Comparison of ENCODE assay signal across 21 mouse cellular contexts in the genomic region with DNA sequence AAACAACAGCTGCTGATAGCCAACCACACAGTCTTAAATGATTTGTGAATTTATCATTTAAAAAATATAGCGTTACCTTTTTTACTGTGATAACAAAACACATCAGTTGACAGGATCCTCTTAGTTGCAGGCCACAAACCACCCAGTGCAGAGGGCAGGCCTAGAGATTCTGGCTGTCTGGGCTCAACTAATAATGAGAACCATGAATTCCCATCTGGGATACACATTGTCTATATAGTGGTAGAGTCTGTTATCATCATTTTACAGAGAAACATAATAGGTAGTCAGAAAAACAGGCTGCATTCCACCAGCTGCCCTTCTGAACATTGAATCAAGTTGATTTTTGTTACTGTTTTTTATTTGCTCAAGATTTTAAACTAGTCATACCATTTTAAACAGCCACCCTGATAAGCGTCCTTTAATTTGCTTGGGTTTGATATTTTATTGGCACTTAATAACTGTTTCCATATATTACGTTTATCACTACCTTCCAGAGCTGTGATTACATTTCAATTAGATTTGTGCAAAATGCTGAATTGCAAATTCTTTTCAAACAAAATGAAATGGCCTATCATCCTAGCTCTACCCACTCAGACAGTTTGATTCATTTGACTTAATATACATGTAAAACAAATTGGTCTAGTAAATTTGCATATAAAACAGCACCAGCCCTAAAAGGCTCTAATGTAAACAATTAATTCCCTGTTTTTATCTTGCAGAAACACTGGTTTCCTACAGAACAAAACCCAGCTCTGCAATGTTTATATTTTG.
DNase-seq lines count a peak whose midpoint lies in the region; ATAC-seq and TF ChIP-seq lines count a peak whose summit lies in the region.
"Had no signal": no experiment of that assay in that cellular context is flagged by ENCODE, and none has a peak within 500 bp of the region (broad histone marks: within the 10 kb centered on the region; RNA-seq: fewer than 3 reads in every experiment).

No protein-coding gene starts in this region.

- H3K4me1 ChIP-seq in forebrain, embryonic 14.5 days (ENCODE audit: control insufficient read depth, insufficient read depth, low read length), result no peaks in the 10 kb centered on the region
- H3K4me1 ChIP-seq in forebrain, embryonic 11.5 days (replicated peaks; ENCODE audit: control insufficient read depth, insufficient read depth, low read length), result no peaks in the 10 kb centered on the region
- H3K4me1 ChIP-seq in lung, embryonic 14.5 days (ENCODE audit: insufficient read depth), result no peaks in the 10 kb centered on the region
- no peaks in the 10 kb centered on the region for H3K4me1 ChIP-seq in midbrain, embryonic 13.5 days (replicated peaks)
- H3K4me1 ChIP-seq in midbrain, embryonic 10.5 days, result no peaks in the 10 kb centered on the region
- H3K4me1 ChIP-seq in midbrain, embryonic 16.5 days (ENCODE audit: control insufficient read depth, insufficient read depth, low read length), result no peaks in the 10 kb centered on the region
- H3K4me1 ChIP-seq: embryonic facial prominence, embryonic 12.5 days; forebrain, embryonic 12.5 days; hindbrain, embryonic 15.5 days had no signal

- H3K27me3 ChIP-seq in forebrain, embryonic 14.5 days (replicated peaks; ENCODE audit: control insufficient read depth, insufficient read depth, low read length), result no peaks in the 10 kb centered on the region
- H3K27me3 ChIP-seq in forebrain, embryonic 11.5 days (ENCODE audit: control insufficient read depth, insufficient read depth, low read length), result no peaks in the 10 kb centered on the region
- no peaks in the 10 kb centered on the region for H3K27me3 ChIP-seq in lung, embryonic 14.5 days (ENCODE audit: insufficient read depth, low read length)
- H3K27me3 ChIP-seq in midbrain, embryonic 13.5 days, result no peaks in the 10 kb centered on the region
- no peaks in the 10 kb centered on the region for H3K27me3 ChIP-seq in midbrain, embryonic 10.5 days (ENCODE audit: low read depth, poor library complexity, severe bottlenecking)
- no peaks in the 10 kb centered on the region for H3K27me3 ChIP-seq in midbrain, embryonic 16.5 days (ENCODE audit: control insufficient read depth, insufficient read depth, low read depth, low read length)
- H3K27me3 ChIP-seq: embryonic facial prominence, embryonic 12.5 days; forebrain, embryonic 12.5 days; hindbrain, embryonic 15.5 days had no signal

- no peaks in the 10 kb centered on the region for H3K9me3 ChIP-seq in forebrain, embryonic 14.5 days (replicated peaks; ENCODE audit: control insufficient read depth, low read length)
- no peaks in the 10 kb centered on the region for H3K9me3 ChIP-seq in forebrain, embryonic 11.5 days (ENCODE audit: control insufficient read depth, low read length)
- H3K9me3 ChIP-seq in lung, embryonic 14.5 days (ENCODE audit: low read depth, low read length), result no peaks in the 10 kb centered on the region
- H3K9me3 ChIP-seq in midbrain, embryonic 13.5 days, result no peaks in the 10 kb centered on the region
- H3K9me3 ChIP-seq in midbrain, embryonic 10.5 days (replicated peaks), result no peaks in the 10 kb centered on the region
- H3K9me3 ChIP-seq in midbrain, embryonic 16.5 days (replicated peaks; ENCODE audit: control insufficient read depth, low read length, poor library complexity, severe bottlenecking), result no peaks in the 10 kb centered on the region
- H3K9me3 ChIP-seq: embryonic facial prominence, embryonic 12.5 days; forebrain, embryonic 12.5 days; G1E; hindbrain, embryonic 15.5 days had no signal

- no peaks in the 10 kb centered on the region for H3K36me3 ChIP-seq in forebrain, embryonic 14.5 days (ENCODE audit: control insufficient read depth, insufficient read depth, low read length)
- no peaks in the 10 kb centered on the region for H3K36me3 ChIP-seq in forebrain, embryonic 11.5 days (ENCODE audit: control insufficient read depth, insufficient read depth, low read length)
- no peaks in the 10 kb centered on the region for H3K36me3 ChIP-seq in lung, embryonic 14.5 days (ENCODE audit: insufficient read depth)
- H3K36me3 ChIP-seq in midbrain, embryonic 13.5 days, result no peaks in the 10 kb centered on the region
- no peaks in the 10 kb centered on the region for H3K36me3 ChIP-seq in midbrain, embryonic 10.5 days
- H3K36me3 ChIP-seq in midbrain, embryonic 16.5 days (ENCODE audit: control insufficient read depth, insufficient read depth, low read length), result no peaks in the 10 kb centered on the region
- H3K36me3 ChIP-seq: embryonic facial prominence, embryonic 12.5 days; forebrain, embryonic 12.5 days; G1E; hindbrain, embryonic 15.5 days had no signal

- H3K9ac ChIP-seq in forebrain, embryonic 14.5 days (ENCODE audit: low read length), result no peak overlapping the region
- H3K9ac ChIP-seq in forebrain, embryonic 11.5 days (ENCODE audit: low read length), result no peak overlapping the region
- no peak overlapping the region for H3K9ac ChIP-seq in lung, embryonic 14.5 days
- H3K9ac ChIP-seq in midbrain, embryonic 13.5 days (replicated peaks), result no peak overlapping the region
- H3K9ac ChIP-seq in midbrain, embryonic 16.5 days (ENCODE audit: low read depth, low read length), result no peak overlapping the region
- H3K9ac ChIP-seq: embryonic facial prominence, embryonic 12.5 days; forebrain, embryonic 12.5 days; forebrain, postnatal 0 days; hindbrain, embryonic 15.5 days had no signal

- no peak for ATAC-seq in forebrain, embryonic 14.5 days
- no peak for ATAC-seq in forebrain, embryonic 11.5 days (replicated peaks; ENCODE audit: low FRiP score)
- no peak for ATAC-seq in lung, embryonic 14.5 days (ENCODE audit: insufficient read depth)
- peak; percentile 79 for ATAC-seq in midbrain, embryonic 13.5 days
- ATAC-seq in midbrain, embryonic 16.5 days, result peak; percentile 60; the same call in 1 of the 2 replicates
- ATAC-seq: CD4-positive, CD25-positive, alpha-beta regulatory T cell, adult 4 months; forebrain, postnatal 0 days had no signal

- peak; percentile 0 for DNase-seq in forebrain, embryonic 14.5 days (ENCODE audit: low spot score)
- DNase-seq in forebrain, embryonic 11.5 days (ENCODE audit: low spot score), result no peak
- DNase-seq in lung, embryonic 14.5 days, result peak; percentile 18
- DNase-seq in lung, adult 18-20 months, result no peak
- no peak for DNase-seq in midbrain, embryonic 10.5 days (ENCODE audit: low spot score)
- DNase-seq: adrenal gland, postnatal 10 days; B cell, adult 2 months; cerebellum, adult 11-12 months; cerebellum, adult 9-10 months; cerebellum, postnatal 25 days; forebrain, postnatal 0 days; gastrocnemius, postnatal 14 days; heart, adult 2 months had no signal

- no peak overlapping the region for H3K27ac ChIP-seq in forebrain, embryonic 14.5 days (ENCODE audit: low read depth, low read length)
- no peak overlapping the region for H3K27ac ChIP-seq in forebrain, embryonic 11.5 days (ENCODE audit: low read depth, low read length)
- H3K27ac ChIP-seq in lung, embryonic 14.5 days (ENCODE audit: low read depth), result no peak overlapping the region
- H3K27ac ChIP-seq in midbrain, embryonic 13.5 days, result no peak overlapping the region
- H3K27ac ChIP-seq in midbrain, embryonic 10.5 days (replicated peaks), result no peak overlapping the region
- H3K27ac ChIP-seq in midbrain, embryonic 16.5 days (ENCODE audit: low read length), result no peak overlapping the region
- H3K27ac ChIP-seq: embryonic facial prominence, embryonic 12.5 days; forebrain, embryonic 12.5 days; heart, adult 2 months; hindbrain, embryonic 15.5 days had no signal

- TF ChIP-seq CTCF in lung, embryonic 14.5 days (IDR thresholded peaks at IDR 0.05; ENCODE audit: low read depth), result no peak

- H3K4me3 ChIP-seq in forebrain, embryonic 14.5 days (ENCODE audit: low read depth, low read length), result no peak overlapping the region
- no peak overlapping the region for H3K4me3 ChIP-seq in forebrain, embryonic 11.5 days (ENCODE audit: low read depth, low read length)
- no peak overlapping the region for H3K4me3 ChIP-seq in lung, embryonic 14.5 days (ENCODE audit: low read depth, low read length)
- no peak overlapping the region for H3K4me3 ChIP-seq in midbrain, embryonic 13.5 days (replicated peaks)
- no peak overlapping the region for H3K4me3 ChIP-seq in midbrain, embryonic 10.5 days
- H3K4me3 ChIP-seq in midbrain, embryonic 16.5 days (ENCODE audit: low read depth, low read length), result no peak overlapping the region
- H3K4me3 ChIP-seq: embryonic facial prominence, embryonic 12.5 days; forebrain, embryonic 12.5 days; heart, adult 2 months; hindbrain, embryonic 15.5 days had no signal

- H3K4me2 ChIP-seq in forebrain, embryonic 14.5 days (ENCODE audit: low read length), result no peak overlapping the region
- no peak overlapping the region for H3K4me2 ChIP-seq in forebrain, embryonic 11.5 days (ENCODE audit: low read depth, low read length, severe bottlenecking)
- no peak overlapping the region for H3K4me2 ChIP-seq in lung, embryonic 14.5 days
- H3K4me2 ChIP-seq in midbrain, embryonic 13.5 days (replicated peaks), result no peak overlapping the region
- H3K4me2 ChIP-seq in midbrain, embryonic 16.5 days (ENCODE audit: low read length), result no peak overlapping the region
- H3K4me2 ChIP-seq: embryonic facial prominence, embryonic 12.5 days; forebrain, embryonic 12.5 days; heart, embryonic 11.5 days; hindbrain, embryonic 15.5 days had no signal

- WGBS in forebrain, embryonic 14.5 days, result 82% methylated on average over 3 of the region's 3 CpGs
- WGBS in forebrain, embryonic 11.5 days, result 90% methylated on average over 3 of the region's 3 CpGs
- WGBS in lung, embryonic 14.5 days, result 70% methylated on average over 3 of the region's 3 CpGs
- WGBS in midbrain, embryonic 13.5 days, result 74% methylated on average over 3 of the region's 3 CpGs
- WGBS in midbrain, embryonic 10.5 days, result 96% methylated on average over 3 of the region's 3 CpGs
- 72% methylated on average over 3 of the region's 3 CpGs for WGBS in midbrain, embryonic 16.5 days

Comparison
In these comparisons a context has a peak if more than half of its experiments do, and no peak if none do; other contexts are left out.
1. DNase-seq: peak in forebrain, embryonic 14.5 days (single experiment) and lung, embryonic 14.5 days (single experiment); none in forebrain, embryonic 11.5 days (single experiment), lung, adult 18-20 months (0 of 2) and midbrain, embryonic 10.5 days (single experiment).
2. ATAC-seq: peak in midbrain, embryonic 13.5 days (single experiment) and midbrain, embryonic 16.5 days (single experiment); none in forebrain, embryonic 14.5 days (single experiment), forebrain, embryonic 11.5 days (single experiment) and lung, embryonic 14.5 days (single experiment).